Mouse (Mus musculus) bone marrow, adult 2 months (tissue): ENCODE measurements at regions not wholly inside any gene's neighbourhood (a gene's known extent, or its start where the extent isn't known, plus 50 kb on each side); places are given as distances from the start of the nearest gene placed in this dataset.

ENCODE experiments used
- H3K27ac ChIP-seq: fragments of 200-500 bp; 2 replicates; pipeline ENCODE4 v1.5.1; 2012; ENCODE audit warnings: low read depth, mild to moderate bottlenecking, control low read depth, inconsistent platforms, low read length; ENCODE audit not compliant: control insufficient read depth, poor library complexity, insufficient read depth
- H3K4me1 ChIP-seq: fragments of 200-500 bp; 2 replicates; pipeline ENCODE4 v1.6.1; 2011; ENCODE audit warnings: low read length; ENCODE audit not compliant: control insufficient read depth, insufficient read depth
- H3K4me3 ChIP-seq: fragments of 200-500 bp; replicated peaks from 2 replicates; pipeline ENCODE3; 2011; ENCODE audit warnings: mild to moderate bottlenecking, low read depth, low read length, control low read depth; ENCODE audit not compliant: control insufficient read depth
- CTCF ChIP-seq: fragments of 200-500 bp; IDR thresholded peaks from 2 replicates; pipeline ENCODE4 v1.5.1; 2011; ENCODE audit warnings: low read length, control low read depth; ENCODE audit not compliant: control insufficient read depth, insufficient read depth
- POLR2A ChIP-seq: fragments of 200-500 bp; IDR thresholded peaks from 2 replicates; pipeline ENCODE4 v1.6.1; 2011; ENCODE audit warnings: low read depth, mild to moderate bottlenecking, control low read depth, low read length, borderline replicate concordance; ENCODE audit not compliant: control insufficient read depth
- whole genome bisulfite sequencing: fragments of 180-500 bp; shearing (Covaris S2); methylation state at CpG from one replicate; pipeline ENCODE4 v1.1.7; 2018; 5-methylcytosine and 5-hydroxymethylcytosine counted together

DNA sequence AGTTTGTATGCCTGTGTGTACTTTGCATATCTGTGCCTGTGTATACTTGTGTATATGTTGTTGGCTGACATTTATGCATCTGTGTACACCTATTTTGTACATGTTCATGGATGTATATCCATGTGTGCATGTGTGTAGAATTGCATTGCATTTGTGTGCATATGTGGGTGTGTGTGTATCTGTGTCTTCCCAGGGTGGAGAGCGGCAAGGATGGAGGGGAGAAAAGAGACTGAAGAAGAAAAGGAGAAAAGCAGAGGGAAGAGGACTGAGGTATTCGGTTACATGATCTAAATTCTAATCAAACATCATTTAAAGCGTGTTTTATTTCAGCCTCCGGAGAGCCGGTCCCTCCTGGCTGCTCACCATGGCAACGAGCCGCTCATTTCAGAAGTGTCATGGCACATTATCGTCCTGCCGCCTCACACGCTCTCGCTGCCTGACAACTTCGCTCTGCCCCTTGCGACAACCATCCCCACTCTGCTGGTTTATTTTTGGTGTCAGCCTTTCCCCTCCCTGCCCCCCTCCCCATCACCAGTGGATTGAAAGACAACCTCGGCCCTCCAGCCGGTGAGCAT is 58.6 kb downstream of the Mrm1 start:
- Histone ChIP-seq H3K27ac (no peak overlapping the region), H3K4me3 (no peak overlapping the region), H3K4me1 (no peaks in the 10 kb centered on the region)
- WGBS = 59% methylated on average over 15 of the region's 15 CpGs
- TF ChIP-seq CTCF (no peak), POLR2A (no peak)

DNA sequence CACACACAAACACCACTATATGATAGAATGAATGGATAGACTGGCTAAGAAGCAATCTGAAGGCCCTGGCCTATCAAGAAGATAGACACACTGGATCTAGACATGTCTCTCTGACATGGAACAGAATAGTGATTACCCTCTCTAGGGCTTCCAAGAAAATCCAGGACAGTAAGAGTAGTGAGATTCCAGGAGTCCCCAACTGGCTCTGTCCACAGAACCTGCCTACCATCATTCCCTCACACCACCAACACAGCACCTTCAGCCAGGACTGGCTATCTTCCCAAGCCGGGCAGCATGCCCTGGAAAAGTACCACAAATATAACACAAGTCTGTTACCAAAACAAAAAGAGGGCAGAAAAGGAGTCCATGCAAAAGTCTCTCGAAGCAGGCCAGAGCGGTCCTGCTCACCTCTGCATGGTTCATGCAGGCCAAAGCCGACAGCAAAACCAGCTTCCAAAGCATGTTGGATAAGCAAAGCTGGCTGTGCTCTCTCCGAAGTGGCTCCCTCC is 59.8 kb downstream of the Mrm1 start:
- WGBS = 77% methylated on average over 5 of the region's 5 CpGs
- no peak overlapping the region for H3K27ac ChIP-seq
- H3K4me3 ChIP-seq = no peak overlapping the region
- TF ChIP-seq POLR2A (no peak), CTCF (no peak)
- H3K4me1 ChIP-seq = no peaks in the 10 kb centered on the region

- 73% methylated on average over 6 of the region's 6 CpGs for WGBS
- no peak overlapping the region for H3K27ac ChIP-seq
- TF ChIP-seq CTCF = no peak
These were observed 67.3 kb downstream of the Mrm1 start for GRCm38 (mm10) chr11:84752007-84752406.

DNA sequence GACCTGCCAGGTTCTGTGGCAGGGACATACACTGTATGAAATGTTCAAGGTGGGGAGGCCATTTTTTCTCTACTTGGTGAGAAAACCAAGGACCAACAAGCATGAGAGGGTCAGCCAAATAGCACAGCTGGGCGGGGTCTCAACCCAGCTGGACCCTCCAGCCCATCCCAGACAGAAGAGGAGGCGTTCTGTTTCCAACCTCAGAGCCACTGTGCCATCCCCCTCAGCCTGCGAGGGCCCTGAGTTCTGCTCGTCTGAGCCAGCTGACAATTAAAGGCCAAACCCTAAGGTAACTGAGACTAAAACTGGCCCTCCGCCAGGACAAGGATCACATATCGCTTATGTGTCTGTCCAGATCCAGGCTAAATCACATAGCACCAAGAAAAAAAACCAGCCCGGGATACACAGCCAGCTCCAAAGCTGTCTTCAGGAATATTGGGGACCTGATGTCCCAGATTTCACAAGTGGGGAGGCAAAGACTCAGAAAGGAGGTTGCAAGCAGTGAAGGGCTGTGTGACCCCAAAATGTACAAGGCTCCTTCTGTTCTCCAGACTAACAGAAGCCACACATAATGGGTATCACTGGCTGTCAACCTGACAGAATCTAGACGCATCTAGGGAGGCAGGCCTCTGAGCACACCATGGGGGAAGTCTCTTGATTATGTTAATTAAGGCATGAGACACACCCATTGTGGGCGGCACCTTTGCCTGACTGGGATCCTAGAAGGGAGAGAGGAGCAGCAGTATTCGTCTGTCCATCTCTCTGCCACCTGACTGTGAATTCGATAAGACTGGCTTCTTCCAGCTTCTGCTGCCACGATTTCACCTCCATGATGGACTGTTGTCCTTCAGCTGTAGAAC is 69.6 kb downstream of the Mrm1 start:
- no peak for TF ChIP-seq POLR2A
- TF ChIP-seq CTCF = no peak
- WGBS = 55% methylated on average over 12 of the region's 12 CpGs
- no peak overlapping the region for H3K27ac ChIP-seq
- no peak overlapping the region for H3K4me3 ChIP-seq
- no peaks in the 10 kb centered on the region for H3K4me1 ChIP-seq

More at GRCm38 (mm10) chr11:84752007-84752406, 67.3 kb downstream of the Mrm1 start:
- Histone ChIP-seq H3K4me3 (no peak overlapping the region), H3K4me1 (no peaks in the 10 kb centered on the region)

GRCm38 (mm10) chr11:84738769-84739589 is 80.3 kb downstream of the Mrm1 start:
- H3K27ac ChIP-seq = no peak overlapping the region
- H3K4me1 ChIP-seq = no peaks in the 10 kb centered on the region
- no peak overlapping the region for H3K4me3 ChIP-seq
- TF ChIP-seq CTCF = no peak
- TF ChIP-seq POLR2A = no peak
- WGBS = 21% methylated on average over 17 of the region's 17 CpGs

DNA sequence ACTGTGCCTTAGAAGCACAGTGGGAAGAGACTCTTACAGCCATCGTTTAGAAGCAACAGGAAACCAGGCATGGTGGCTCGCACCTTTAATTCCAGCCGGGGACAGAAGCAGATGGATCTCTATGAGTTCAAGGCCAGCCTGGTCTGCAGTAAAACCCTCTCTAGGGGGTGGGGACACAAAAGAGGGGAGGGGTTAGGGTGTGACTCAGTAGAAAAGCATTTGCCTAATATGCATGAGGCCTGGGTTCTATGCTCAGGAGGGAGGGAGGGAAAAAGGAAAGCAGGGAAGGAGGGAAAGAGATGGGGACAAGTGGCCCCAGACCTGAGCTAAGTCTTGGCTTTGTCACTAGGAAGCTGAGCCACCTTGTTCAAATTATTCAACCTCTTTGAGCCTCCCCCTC is 81.2 kb downstream of the Mrm1 start:
- H3K4me3 ChIP-seq = no peak overlapping the region
- TF ChIP-seq CTCF (no peak), POLR2A (no peak)
- no peak overlapping the region for H3K27ac ChIP-seq
- no peaks in the 10 kb centered on the region for H3K4me1 ChIP-seq
- 43% methylated on average over 3 of the region's 3 CpGs for WGBS

GRCm38 (mm10) chr11:84731890-84732289 is 87.4 kb downstream of the Mrm1 start:
- no peak for TF ChIP-seq POLR2A
- no peak for TF ChIP-seq CTCF
- no peaks in the 10 kb centered on the region for H3K4me1 ChIP-seq
- no peak overlapping the region for H3K4me3 ChIP-seq
- 60% methylated on average over 6 of the region's 6 CpGs for WGBS
- H3K27ac ChIP-seq = no peak overlapping the region

GRCm38 (mm10) chr11:84730218-84730617 is 89.1 kb downstream of the Mrm1 start:
- TF ChIP-seq CTCF (no peak), POLR2A (no peak)
- Histone ChIP-seq H3K4me1 (no peaks in the 10 kb centered on the region; the same call in 1 of the 2 replicates), H3K4me3 (no peak overlapping the region), H3K27ac (no peak overlapping the region)
- WGBS = 25% methylated on average over 8 of the region's 8 CpGs
